13 mouse cellular contexts compared by ENCODE assay signal in genomic region chr7:132778630-132779029, GRCm38 (mm10). TPM values are rescaled to one million over a fixed set of nuclear protein-coding genes. Genes with fewer than 3 reads are reported as not detected.
A peak's percentile ranks its signal among the peaks of the same experiment; 100 is the strongest.
DNase-seq lines count a peak whose midpoint lies in the region; ATAC-seq and TF ChIP-seq lines count a peak whose summit lies in the region.
"Had no signal": no experiment of that assay in that cellular context is flagged by ENCODE, and none has a peak within 500 bp of the region (broad histone marks: within the 10 kb centered on the region; RNA-seq: fewer than 3 reads in every experiment).

No protein-coding gene starts in this region.

- no peak for ATAC-seq in midbrain, embryonic 14.5 days (ENCODE audit: low FRiP score, low TSS enrichment)
- ATAC-seq: inflammation-experienced regulatory T-cells, adult 6 months had no signal

- H3K4me1 ChIP-seq in heart, adult 2 months (ENCODE audit: control insufficient read depth, insufficient read depth, low read length), result peaks cover 64% of the 10 kb centered on the region
- H3K4me1 ChIP-seq in heart, embryonic 10.5 days, result peaks cover 52% of the 10 kb centered on the region
- H3K4me1 ChIP-seq in erythroblast, embryonic 14.5 days (ENCODE audit: control insufficient read depth), result peaks cover 90% of the 10 kb centered on the region
- peaks cover 41% of the 10 kb centered on the region for H3K4me1 ChIP-seq in liver, adult 2 months (ENCODE audit: control insufficient read depth, insufficient read depth, low read length)
- H3K4me1 ChIP-seq in spleen, adult 2 months (ENCODE audit: control insufficient read depth, insufficient read depth, insufficient read length), result peaks cover 5% of the 10 kb centered on the region; the same call in 1 of the 2 replicates
- H3K4me1 ChIP-seq in midbrain, embryonic 14.5 days (ENCODE audit: control insufficient read depth, insufficient read depth, low read length), result peaks cover 23% of the 10 kb centered on the region

- H3K36me3 ChIP-seq in heart, adult 2 months (ENCODE audit: control insufficient read depth, insufficient read depth, low read length), result peaks cover 18% of the 10 kb centered on the region
- H3K36me3 ChIP-seq in heart, embryonic 10.5 days, result peaks cover 26% of the 10 kb centered on the region
- peaks cover 60% of the 10 kb centered on the region for H3K36me3 ChIP-seq in erythroblast, embryonic 14.5 days (ENCODE audit: control insufficient read depth)
- no peaks in the 10 kb centered on the region for H3K36me3 ChIP-seq in liver, adult 2 months (ENCODE audit: control insufficient read depth, insufficient read depth, low read length)
- H3K36me3 ChIP-seq in spleen, adult 2 months (ENCODE audit: control insufficient read depth, insufficient read depth, low read length), result peaks cover 13% of the 10 kb centered on the region
- peaks cover 28% of the 10 kb centered on the region; the same call in 1 of the 2 replicates for H3K36me3 ChIP-seq in midbrain, embryonic 14.5 days (ENCODE audit: control insufficient read depth, insufficient read depth, low read length)

- intact Hi-C loops in heart, adult 2 months (cut with DNase I), result no loop called here

- no peak overlapping the region for H3K9ac ChIP-seq in heart, adult 2 months (ENCODE audit: low read depth, low read length)
- H3K9ac ChIP-seq in liver, adult 2 months (ENCODE audit: low read depth, low read length), result no peak overlapping the region
- H3K9ac ChIP-seq in midbrain, embryonic 14.5 days (replicated peaks; ENCODE audit: low read length), result no peak overlapping the region
- H3K9ac ChIP-seq: lung, embryonic 14.5 days had no signal

- no peak for TF ChIP-seq POLR2A in heart, adult 2 months (IDR thresholded peaks at IDR 0.05; ENCODE audit: insufficient read depth, low read depth, low read length)
- TF ChIP-seq POLR2A in liver, adult 2 months (IDR thresholded peaks at IDR 0.05; ENCODE audit: extremely low read depth, insufficient read depth, low read length), result no peak
- TF ChIP-seq POLR2A in spleen, adult 2 months (IDR thresholded peaks at IDR 0.05; ENCODE audit: low read depth, low read length), result no peak

- no peaks in the 10 kb centered on the region for H3K9me3 ChIP-seq in heart, embryonic 10.5 days
- no peaks in the 10 kb centered on the region for H3K9me3 ChIP-seq in erythroblast, embryonic 14.5 days (ENCODE audit: control insufficient read depth, low read length)
- H3K9me3 ChIP-seq in midbrain, embryonic 14.5 days (ENCODE audit: control insufficient read depth, low read length), result no peaks in the 10 kb centered on the region
- H3K9me3 ChIP-seq: midbrain, embryonic 10.5 days had no signal

- no peaks in the 10 kb centered on the region for H3K27me3 ChIP-seq in heart, adult 2 months (ENCODE audit: control insufficient read depth, insufficient read depth, low read length)
- no peaks in the 10 kb centered on the region for H3K27me3 ChIP-seq in heart, embryonic 10.5 days (ENCODE audit: insufficient read depth, poor library complexity, severe bottlenecking)
- H3K27me3 ChIP-seq in erythroblast, embryonic 14.5 days (ENCODE audit: control insufficient read depth), result no peaks in the 10 kb centered on the region
- H3K27me3 ChIP-seq in liver, adult 2 months (ENCODE audit: control insufficient read depth, insufficient read depth, low read length), result no peaks in the 10 kb centered on the region
- H3K27me3 ChIP-seq in spleen, adult 2 months (ENCODE audit: control insufficient read depth, insufficient read depth, low read length), result no peaks in the 10 kb centered on the region
- no peaks in the 10 kb centered on the region for H3K27me3 ChIP-seq in midbrain, embryonic 14.5 days (ENCODE audit: control insufficient read depth, insufficient read depth, low read length)

- peaks cover 6% of the 10 kb centered on the region; the same call in 1 of the 2 replicates for H3K79me2 ChIP-seq in heart, adult 2 months (replicated peaks; ENCODE audit: control insufficient read depth, insufficient read depth, low read length)
- H3K79me2 ChIP-seq in liver, adult 2 months (ENCODE audit: control insufficient read depth, insufficient read depth, low read length), result peaks cover 3% of the 10 kb centered on the region; the same call in 1 of the 2 replicates

- peak; percentile 56 to 70 for DNase-seq in heart, adult 2 months
- DNase-seq in heart, embryonic 10.5 days (ENCODE audit: low spot score), result no peak
- peak; percentile 71 for DNase-seq in liver, adult 2 months (ENCODE audit: extremely low read depth, low read depth, low spot score)
- DNase-seq in spleen, adult 2 months (ENCODE audit: low read depth in 1 of 2, low spot score in 2 of 2), result no peak
- no peak for DNase-seq in midbrain, embryonic 14.5 days
- no peak for DNase-seq in layer of hippocampus, postnatal 25 days (ENCODE audit: extremely low spot score in 1 of 2, low spot score in 1 of 2)
- DNase-seq: cerebellum, adult 11-12 months; lung, embryonic 14.5 days; right cerebral cortex, postnatal 4 days had no signal

- H3K4me3 ChIP-seq in heart, adult 2 months, result no peak overlapping the region
- no peak overlapping the region for H3K4me3 ChIP-seq in heart, embryonic 10.5 days
- H3K4me3 ChIP-seq in erythroblast, embryonic 14.5 days (replicated peaks), result peak overlapping the region; percentile 70
- H3K4me3 ChIP-seq in liver, adult 2 months (ENCODE audit: insufficient read depth, low read depth, low read length), result no peak overlapping the region
- no peak overlapping the region for H3K4me3 ChIP-seq in spleen, adult 2 months (ENCODE audit: extremely low read depth, insufficient read depth, insufficient read length)
- H3K4me3 ChIP-seq in midbrain, embryonic 14.5 days (replicated peaks; ENCODE audit: low read depth, low read length), result no peak overlapping the region
- H3K4me3 ChIP-seq: midbrain, embryonic 10.5 days; myocyte had no signal

- TF ChIP-seq CTCF in heart, adult 2 months (IDR thresholded peaks at IDR 0.05), result no peak
- no peak for TF ChIP-seq CTCF in liver, adult 2 months (IDR thresholded peaks at IDR 0.05; ENCODE audit: low read depth, low read length)
- no peak for TF ChIP-seq CTCF in spleen, adult 2 months (IDR thresholded peaks at IDR 0.05; ENCODE audit: extremely low read depth, insufficient read depth, insufficient read length, insufficient replicate concordance)

- no peak overlapping the region for H3K4me2 ChIP-seq in midbrain, embryonic 14.5 days (ENCODE audit: low read length)
- H3K4me2 ChIP-seq: lung, embryonic 14.5 days had no signal

- TF ChIP-seq EP300 in heart, adult 2 months (IDR thresholded peaks at IDR 0.05; ENCODE audit: insufficient read depth, low read depth, low read length), result no peak

- WGBS in heart, adult 2 months, result 66% methylated on average over 13 of the region's 13 CpGs
- 77% methylated on average over 13 of the region's 13 CpGs for WGBS in heart, embryonic 10.5 days
- 33% methylated on average over 13 of the region's 13 CpGs for WGBS in liver, adult 2 months
- WGBS in spleen, adult 2 months, result 80% methylated on average over 13 of the region's 13 CpGs
- 93% methylated on average over 13 of the region's 13 CpGs for WGBS in midbrain, embryonic 14.5 days

- peak overlapping the region; percentile 15; the same call in 1 of the 2 replicates for H3K27ac ChIP-seq in heart, adult 2 months
- H3K27ac ChIP-seq in heart, embryonic 10.5 days, result no peak overlapping the region
- H3K27ac ChIP-seq in liver, adult 2 months (replicated peaks; ENCODE audit: insufficient read depth, low read depth, low read length), result 0 out of 2 replicates have a peak overlapping the region, but pooled peaks have one; percentile 96
- H3K27ac ChIP-seq in spleen, adult 2 months (ENCODE audit: insufficient read depth, low read length), result peak overlapping the region; percentile 44; the same call in 1 of the 2 replicates
- no peak overlapping the region for H3K27ac ChIP-seq in midbrain, embryonic 14.5 days (replicated peaks; ENCODE audit: low read depth, low read length)
- H3K27ac ChIP-seq: midbrain, embryonic 10.5 days had no signal

RNA-seq across cellular contexts. Expression of gene Fam53b, which starts 35.1 kb away (rescaled TPM):
- total RNA-seq in heart, adult 2 months (2021), result 10 to 100 TPM; 22.0 to 26.9 TPM
- 22.5 and 25.7 TPM in 2 replicates for polyA plus RNA-seq in heart, adult 2 months (2012; rRNA removed)
- polyA plus RNA-seq in heart, embryonic 10.5 days (2016; fragmentation: Nextera tagmentation; extraction: Ambion mirVana), result 17.7 and 18.4 TPM in 2 replicates
- polyA plus RNA-seq in erythroblast, embryonic 14.5 days (2012), result 21.4 and 23.3 TPM in 2 replicates
- total RNA-seq in liver, adult 2 months (2014; rRNA removed), result 4.3 and 7.6 TPM in 2 replicates
- polyA plus RNA-seq in liver, adult 2 months (2012; rRNA removed), result 9.1 and 9.9 TPM in 2 replicates
- polyA plus RNA-seq in spleen, adult 2 months (2012; rRNA removed), result 52.4 and 63.2 TPM in 2 replicates
- 9.3 and 15.5 TPM in 2 replicates for polyA plus RNA-seq in midbrain, embryonic 14.5 days (2014; fragmentation: Nextera tagmentation; extraction: Ambion mirVana)
- 10 to 100 TPM; 34.6 to 40.9 TPM for total RNA-seq in layer of hippocampus, postnatal 25 days (2021)

Comparison
In these comparisons a context has a peak if more than half of its experiments do, and no peak if none do; other contexts are left out.
1. DNase-seq: peak in heart, adult 2 months (2 of 2) and liver, adult 2 months (single experiment); none in heart, embryonic 10.5 days (single experiment), spleen, adult 2 months (0 of 2), midbrain, embryonic 14.5 days (single experiment) and layer of hippocampus, postnatal 25 days (0 of 2).
2. H3K27ac ChIP-seq: peak in heart, adult 2 months (single experiment), liver, adult 2 months (single experiment) and spleen, adult 2 months (single experiment); none in heart, embryonic 10.5 days (single experiment) and midbrain, embryonic 14.5 days (single experiment).